Mouse (Mus musculus): ENCODE measurements at regions not wholly inside any gene's neighbourhood (a gene's known extent, or its start where the extent isn't known, plus 50 kb on each side); places are given as distances from the start of the nearest gene placed in this dataset.
A peak's percentile ranks its signal among the peaks of the same experiment; 100 is the strongest.

DNA sequence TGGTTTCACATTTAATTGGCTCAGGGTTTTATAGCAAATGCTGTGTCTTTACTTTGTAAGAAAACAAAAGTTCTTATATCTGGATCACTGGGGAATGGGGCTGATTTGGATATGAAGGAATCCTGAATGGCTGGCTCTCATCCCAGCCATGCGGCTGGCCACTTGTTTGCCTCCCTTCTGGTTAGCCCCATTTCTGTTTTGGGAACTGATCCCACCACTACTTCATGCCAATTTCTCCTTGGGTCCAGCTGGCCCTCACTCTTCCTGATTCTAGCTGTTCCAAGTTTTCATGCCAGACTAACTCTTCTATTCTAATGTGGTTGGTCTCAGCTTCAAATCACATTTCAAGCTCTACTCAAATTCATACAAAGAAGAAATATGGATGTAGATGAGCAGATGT, 5319.6 kb downstream of the 9330182O14Rik start:
- peak; percentile 50 to 81 for DNase-seq (ENCODE audit: low spot score in 2 of 2)
- intact Hi-C loops (cut with DNase I): no loop called here

DNA sequence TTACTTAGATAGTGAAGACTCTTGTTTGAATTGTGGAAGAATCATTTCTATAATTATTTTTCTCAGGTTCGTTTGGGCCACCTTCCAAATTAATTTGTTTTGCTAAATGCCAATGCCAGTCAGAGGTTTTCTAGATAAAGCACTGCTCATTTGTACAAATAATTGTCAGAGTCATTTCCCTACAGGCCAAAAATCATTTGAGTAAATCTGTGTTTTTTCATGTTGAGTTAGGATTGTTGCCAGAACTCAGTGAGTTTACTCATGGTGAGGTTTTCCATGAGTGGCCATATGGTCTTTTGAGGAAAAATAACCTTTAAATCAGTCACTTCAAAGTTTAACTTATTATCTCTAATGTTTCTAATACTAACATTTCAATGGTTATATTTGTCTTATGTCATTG, 5336.3 kb downstream of the 9330182O14Rik start:
- no peak for DNase-seq (ENCODE audit: low spot score in 2 of 2)

DNA sequence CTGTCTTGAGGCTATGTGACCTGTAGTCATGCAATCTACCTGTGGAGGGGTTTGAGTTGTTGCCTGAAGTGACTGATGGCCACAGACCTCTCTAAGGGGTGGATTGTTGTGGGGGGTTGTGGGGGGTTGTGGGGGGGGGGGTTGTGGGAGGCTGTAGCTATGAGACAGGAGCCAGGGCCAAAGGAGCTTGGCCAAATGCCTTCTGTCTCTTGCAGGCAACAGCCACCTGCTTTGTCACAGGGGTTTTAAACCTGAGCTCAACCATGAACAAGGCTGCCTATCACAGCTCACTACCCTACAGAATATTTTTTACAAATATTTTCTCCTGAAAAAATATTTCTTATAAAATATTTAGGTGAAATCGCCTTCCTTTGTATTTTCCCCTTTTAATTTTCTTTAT, 5339.0 kb downstream of the 9330182O14Rik start:
- intact Hi-C loops (cut with DNase I): no loop called here

More for the DNA sequence above, 5336.3 kb downstream of the 9330182O14Rik start:
- intact Hi-C loops (cut with DNase I): no loop called here

DNA sequence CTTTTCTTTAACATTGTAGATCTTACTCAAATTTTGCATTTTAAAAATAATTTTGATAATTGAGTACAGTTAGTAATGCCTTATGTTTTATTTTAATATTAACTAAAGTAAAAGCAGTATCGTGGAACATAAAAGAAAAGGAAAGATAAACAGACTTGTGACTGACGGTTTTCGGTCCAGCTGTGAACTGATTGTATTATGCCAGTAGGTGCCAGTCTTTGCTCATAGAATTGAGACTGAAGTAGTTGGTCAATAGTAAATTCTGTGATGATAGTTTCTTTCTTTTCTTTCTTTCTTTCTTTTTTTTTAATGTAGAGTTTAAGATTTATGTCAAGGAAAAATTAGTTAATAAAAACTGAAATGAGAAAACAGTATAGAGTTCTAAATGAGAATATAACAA, 5376.1 kb downstream of the 9330182O14Rik start:
- no peak for DNase-seq (ENCODE audit: low spot score in 2 of 2)
- intact Hi-C loops (cut with DNase I): no loop called here

More for the DNA sequence above, 5339.0 kb downstream of the 9330182O14Rik start:
- no peak for DNase-seq (ENCODE audit: low spot score in 2 of 2)

All from left cerebral cortex, postnatal 25 days (tissue).